Mouse (Mus musculus) urinary bladder, postnatal 36 days (tissue): ENCODE measurements around the gene BC005537.

Source experiments
- DNase-seq, 2 experiments: peaks; one replicate each; pipeline ENCODE4 v3.0.0; 2022; ENCODE audit warnings: low spot score in 2 of 2, mixed read lengths in 1 of 2

The BC005537 gene

DNA sequence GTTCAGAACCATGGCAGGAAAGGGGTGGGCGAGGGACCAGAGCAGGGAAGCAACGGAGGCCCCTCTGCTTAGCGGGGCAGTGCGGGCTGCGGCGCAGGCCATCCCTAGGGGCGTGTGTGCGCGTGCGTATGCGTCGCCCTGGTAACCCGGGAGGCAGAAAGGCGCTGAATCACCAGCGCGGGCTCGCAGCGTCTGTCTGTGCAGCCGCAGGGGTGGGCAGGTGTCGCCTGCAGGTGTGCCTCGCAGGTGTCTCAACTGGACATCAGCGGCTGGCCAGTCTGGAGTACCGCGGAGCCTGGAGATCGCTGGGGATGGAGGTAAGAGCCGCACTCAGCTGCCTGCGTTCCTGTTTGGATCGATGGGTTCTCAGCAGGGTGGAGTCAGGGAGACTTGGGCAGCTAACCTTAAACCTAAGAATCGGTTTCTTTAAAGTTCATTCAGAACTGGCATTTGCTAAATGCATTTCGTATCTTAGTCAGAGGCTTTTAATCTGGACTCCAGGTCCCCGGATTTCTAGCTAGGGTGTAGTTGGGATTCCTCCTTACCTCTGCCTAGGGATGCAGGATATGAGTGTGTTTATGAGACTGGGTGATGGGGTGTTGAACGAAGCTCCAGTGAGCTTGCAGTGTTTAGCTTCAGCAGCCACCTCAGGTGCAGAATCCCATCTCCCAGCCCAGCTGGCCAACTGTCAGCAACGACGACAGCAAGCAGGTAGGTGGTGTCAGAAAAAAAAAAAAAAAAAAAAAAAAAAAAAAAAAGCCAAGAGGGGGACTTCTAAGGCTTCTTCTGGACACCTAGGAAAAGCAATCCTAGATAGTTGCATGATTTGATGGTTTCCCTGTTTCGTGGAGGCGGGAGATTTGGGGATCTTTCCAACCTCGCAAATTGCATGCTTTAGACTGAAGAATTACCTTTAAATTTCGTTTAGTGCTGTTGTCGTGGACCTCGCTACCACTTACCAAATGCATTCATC, 43.8 kb downstream of the BC005537 start, which contains the start of gene D130043K22Rik:
D130043K22Rik (plus strand) TSS at position 153 of the 973 bp plus-strand sequence.
- DNase-seq = peak in 1 of 2 experiments; percentile 31

DNA sequence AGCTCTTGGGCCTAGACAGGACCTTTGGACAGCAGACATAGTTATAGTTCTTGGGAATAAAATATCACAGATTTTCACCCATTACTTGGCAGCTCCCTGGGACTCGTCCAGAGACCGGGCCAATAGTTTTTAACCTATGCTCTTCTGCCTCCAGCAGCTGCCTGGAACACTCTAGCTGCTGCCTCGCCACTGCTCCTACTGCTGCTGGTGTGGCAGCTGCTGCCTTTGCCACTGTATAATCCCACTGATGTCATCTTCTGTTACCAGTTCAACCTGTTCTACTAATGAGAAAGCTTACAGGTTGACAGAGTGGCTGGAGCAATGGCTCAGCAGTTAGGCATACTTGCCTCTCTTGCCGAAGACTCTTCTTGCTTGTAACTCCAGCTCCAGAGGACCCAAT, 47.9 kb downstream of the BC005537 start:
- DNase-seq = no peak

DNA sequence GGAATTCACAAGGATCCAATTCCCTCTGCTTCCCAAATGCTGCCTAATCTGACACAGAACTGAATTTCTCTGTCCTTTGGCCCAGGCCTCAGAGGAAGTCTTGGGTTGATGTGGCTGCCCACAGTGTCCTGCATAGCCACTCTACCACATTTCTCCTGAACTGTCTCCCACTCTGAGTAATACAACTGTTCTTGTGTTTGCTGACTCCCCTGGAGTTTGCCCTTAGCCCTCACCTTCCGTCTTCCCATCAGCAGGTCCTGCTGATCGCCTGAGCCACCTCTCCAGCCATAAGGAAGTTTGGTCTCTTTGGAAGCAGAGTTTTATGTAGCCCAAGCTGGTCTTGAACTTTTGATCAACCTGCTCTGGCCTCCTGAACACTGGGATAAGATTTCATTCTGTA, 50.5 kb downstream of the BC005537 start:
- no peak for DNase-seq

DNA sequence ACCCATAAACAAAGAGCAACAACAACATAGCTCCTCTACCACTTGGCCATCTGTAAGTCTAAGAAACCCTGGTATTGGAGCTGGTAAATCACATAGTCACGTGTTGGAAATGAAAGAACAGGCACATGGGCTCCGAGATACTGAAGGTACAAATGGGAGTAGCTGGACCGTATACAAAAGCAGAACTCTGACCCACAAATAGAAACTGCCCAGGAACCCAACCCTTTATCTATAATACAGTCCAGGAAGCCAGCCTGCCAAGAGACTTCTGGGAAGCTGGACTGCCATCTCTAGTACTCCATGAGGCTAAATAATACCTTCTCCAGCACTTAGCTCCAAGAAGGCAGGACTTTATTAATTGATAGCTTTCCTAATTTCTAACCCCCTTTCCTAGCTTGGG, 51.1 kb downstream of the BC005537 start:
- no peak for DNase-seq

DNA sequence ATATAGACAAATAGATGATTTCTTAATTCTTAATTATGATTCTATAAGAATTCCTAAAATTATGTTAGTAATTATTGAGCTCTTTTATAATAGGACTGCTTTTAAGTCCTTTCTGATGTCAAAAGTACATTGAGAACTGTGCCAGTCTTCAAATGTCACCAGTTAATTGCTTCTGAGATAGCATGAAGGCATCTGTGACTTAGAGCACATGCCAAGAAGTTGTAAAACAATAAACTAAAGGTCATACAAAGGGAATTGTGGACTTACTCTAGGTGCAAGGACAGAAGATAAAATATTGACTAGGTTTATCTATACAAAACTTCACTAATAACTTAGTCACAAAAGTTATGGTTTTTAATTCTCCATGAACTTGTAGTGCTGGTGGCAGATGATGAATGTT, 57.7 kb downstream of the BC005537 start:
- no peak for DNase-seq

DNA sequence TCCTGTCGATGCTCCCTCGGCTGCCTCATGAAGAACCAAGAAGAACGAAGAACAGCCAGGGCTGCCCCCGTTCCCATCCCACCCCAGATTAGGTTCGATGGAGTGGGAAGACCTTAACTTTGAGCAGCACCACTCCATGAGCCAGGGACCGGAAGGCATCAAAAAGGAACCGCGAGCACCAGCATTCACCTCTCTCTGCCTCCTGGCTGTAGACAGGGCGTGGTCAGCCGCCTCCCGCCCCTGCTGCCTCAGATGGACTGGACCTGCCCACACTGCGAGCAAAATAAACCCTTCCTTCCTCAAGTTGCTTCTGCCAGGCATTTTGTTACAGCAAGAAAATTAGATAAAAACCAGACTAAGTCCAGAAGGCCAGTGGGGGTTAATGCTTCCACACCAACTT, 59.6 kb downstream of the BC005537 start:
- no peak for DNase-seq

DNA sequence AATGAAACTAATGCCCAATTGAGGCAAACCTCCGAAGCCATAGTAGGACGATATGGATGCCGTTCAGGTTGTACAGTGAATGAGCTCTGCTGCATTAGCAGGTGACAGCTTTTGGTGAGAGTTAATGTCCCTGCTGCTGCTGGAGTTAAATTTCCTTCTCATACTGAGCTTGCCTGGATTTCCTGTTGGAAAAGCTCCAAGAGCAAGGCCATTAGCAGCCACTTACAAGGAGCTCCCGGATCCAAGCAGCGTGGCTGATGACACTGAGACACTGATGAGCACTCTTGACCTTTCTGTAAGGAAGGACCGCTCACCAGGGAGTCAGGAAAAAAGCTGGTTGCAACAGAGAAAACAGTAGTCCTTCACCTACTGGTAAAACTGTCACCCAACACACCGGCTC, 60.6 kb downstream of the BC005537 start:
- no peak for DNase-seq

DNA sequence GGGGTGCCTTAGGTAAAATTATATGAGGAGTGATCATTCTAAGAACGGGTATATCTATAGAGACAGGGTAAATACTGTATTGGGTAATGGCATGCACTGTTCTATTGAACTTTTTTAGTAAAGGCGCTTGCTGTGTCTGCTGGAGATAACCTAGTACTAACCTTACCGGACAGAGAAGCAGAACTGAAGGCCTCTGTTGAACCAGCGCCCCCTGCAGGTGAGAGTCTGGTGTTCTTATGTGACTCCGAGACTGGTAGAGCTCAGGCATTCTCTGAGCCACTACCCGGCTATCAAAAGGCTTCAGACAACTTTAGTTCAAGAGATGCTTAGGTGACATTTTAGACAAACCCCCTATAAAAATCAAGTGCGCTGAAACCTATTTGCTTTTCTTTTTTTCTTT, 61.1 kb downstream of the BC005537 start:
- DNase-seq = peak in 1 of 2 experiments; percentile 25
